Mouse (Mus musculus) c-Kit-negative CD71-positive TER-119-positive erythroid progenitor cells, embryonic 14.5 days (primary cell): ENCODE measurements at regions not wholly inside any gene's neighbourhood (a gene's known extent, or its start where the extent isn't known, plus 50 kb on each side); places are given as distances from the start of the nearest gene placed in this dataset.

Experiments
- DNase-seq: peaks from one replicate; pipeline ENCODE4 v3.0.0-alpha.2; 2013; ENCODE audit warnings: low read depth, low spot score

- no peak for DNase-seq
Measured at GRCm38 (mm10) chr13:47751033-47751432, 510.0 kb upstream of the Id4 start.

DNA sequence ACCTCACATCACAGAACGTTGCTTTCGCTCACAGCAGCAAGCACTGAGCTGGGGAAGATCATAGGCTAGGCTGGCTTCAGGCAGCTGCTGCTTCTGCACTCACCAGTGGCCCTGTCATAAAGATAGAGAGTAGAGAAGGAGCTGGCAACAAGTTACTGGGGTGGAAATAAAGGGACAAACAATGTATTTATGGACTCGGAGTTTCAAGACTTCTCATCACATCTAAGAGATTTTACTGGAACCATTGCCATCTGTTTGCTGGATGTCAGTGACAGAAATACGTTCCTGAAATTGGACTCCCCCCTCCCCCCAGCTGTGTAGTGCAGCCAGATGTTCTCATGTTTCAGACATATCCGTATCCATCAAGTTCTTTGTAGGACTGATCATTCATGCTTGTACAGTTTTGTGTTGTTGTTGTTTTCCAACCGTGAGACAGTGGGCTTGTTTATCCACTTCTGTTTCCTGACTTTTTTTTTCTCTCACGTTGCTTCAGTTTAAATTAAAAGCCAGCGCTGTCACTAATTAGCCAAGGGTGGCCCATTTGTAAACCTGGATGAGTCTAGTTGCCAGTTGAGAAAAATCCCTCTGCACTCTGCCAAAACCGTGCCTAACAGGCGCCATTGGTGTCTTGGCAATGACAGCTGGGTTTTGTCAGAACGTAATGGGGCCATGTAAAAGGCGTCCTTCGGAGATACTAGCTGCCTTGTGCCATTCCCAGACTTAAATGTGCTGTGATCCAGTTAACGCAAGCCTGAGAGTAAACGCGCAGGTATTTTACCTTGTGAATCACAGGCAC lies 496.0 kb upstream of the Id4 start:
- no peak for DNase-seq

DNA sequence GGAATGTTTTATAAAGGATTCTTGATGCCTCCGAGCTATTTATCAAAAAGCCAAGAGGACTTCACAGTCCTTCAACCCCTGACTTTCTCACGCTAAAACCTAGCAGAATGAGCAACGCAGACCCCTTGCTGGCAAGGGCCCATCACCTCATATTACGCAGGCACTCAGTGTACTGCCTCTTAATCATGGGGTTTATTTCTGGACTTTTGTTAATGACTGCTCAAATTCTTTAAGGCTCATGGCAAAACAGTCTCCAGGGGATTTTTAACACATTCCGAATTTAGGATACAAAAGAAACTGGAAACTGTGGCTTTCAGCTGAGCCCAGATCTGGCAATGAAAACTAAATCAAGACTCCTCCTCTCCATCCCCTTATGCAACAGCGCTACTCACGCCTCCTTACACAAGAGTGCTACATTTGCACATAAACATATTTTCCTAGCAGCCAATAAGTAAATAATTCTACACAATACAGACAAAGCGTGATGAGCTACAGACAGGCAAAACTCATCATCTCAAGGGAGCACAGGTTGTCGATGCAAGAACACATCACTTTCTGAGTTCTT lies 492.0 kb upstream of the Id4 start:
- DNase-seq, result no peak

- no peak for DNase-seq
Measured at GRCm38 (mm10) chr13:47777206-47778099, 483.6 kb upstream of the Id4 start.

GRCm38 (mm10) chr13:47778218-47779009 lies 482.6 kb upstream of the Id4 start:
- no peak for DNase-seq

GRCm38 (mm10) chr13:47784406-47784805 lies 476.6 kb upstream of the Id4 start:
- DNase-seq, result no peak

- no peak for DNase-seq
Measured at GRCm38 (mm10) chr13:47797859-47798258, 463.2 kb upstream of the Id4 start.

GRCm38 (mm10) chr13:47811711-47812415 lies 449.2 kb upstream of the Id4 start:
- DNase-seq, result no peak

- no peak for DNase-seq
Measured at GRCm38 (mm10) chr13:47818924-47819564, 442.0 kb upstream of the Id4 start.

GRCm38 (mm10) chr13:47836491-47836890 lies 424.5 kb upstream of the Id4 start:
- DNase-seq, result no peak

GRCm38 (mm10) chr13:47842418-47842817 lies 418.6 kb upstream of the Id4 start:
- no peak for DNase-seq

GRCm38 (mm10) chr13:47843011-47843410 lies 418.0 kb upstream of the Id4 start:
- no peak for DNase-seq

DNA sequence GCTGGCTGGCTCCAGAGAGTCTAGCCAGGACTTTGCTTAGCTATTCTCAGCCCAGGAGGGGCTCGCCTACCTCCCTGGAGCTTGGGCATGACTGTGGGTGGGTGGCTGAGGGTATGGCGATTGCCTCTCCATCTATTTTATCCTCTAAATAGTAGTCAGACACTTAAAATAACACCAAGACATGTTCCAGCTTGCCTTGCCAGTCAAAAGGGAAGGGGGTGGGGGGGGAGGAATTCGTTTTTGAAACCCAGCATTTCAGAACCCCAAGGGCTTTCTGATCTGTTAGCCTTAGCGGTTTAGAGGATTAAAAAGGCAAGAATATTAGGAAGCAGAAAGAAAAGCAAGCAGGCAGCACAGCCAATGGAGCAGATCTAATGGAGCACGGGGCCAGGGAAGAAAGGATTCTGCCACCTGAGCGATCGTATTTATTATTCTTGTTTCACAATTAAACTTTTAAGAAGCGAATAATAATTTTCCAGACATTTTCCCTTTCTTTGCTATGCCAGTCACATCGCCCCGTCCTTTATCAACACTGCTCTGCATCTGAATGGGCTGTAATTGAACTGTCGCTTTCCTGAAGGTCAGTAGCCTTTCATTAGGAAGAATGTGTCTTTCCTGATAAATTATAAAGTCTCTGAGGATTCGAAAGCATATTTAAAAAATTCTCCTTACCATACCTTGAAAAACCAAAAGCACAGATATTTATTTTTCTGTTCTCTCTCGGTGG lies 417.3 kb upstream of the Id4 start:
- no peak for DNase-seq

- no peak for DNase-seq
Measured at GRCm38 (mm10) chr13:47846713-47847112, 414.3 kb upstream of the Id4 start.

GRCm38 (mm10) chr13:47848371-47849188 lies 412.4 kb upstream of the Id4 start:
- no peak for DNase-seq

GRCm38 (mm10) chr13:47855422-47856108 lies 405.5 kb upstream of the Id4 start:
- DNase-seq, result no peak

GRCm38 (mm10) chr13:47858946-47859345 lies 402.1 kb upstream of the Id4 start:
- DNase-seq, result no peak

DNA sequence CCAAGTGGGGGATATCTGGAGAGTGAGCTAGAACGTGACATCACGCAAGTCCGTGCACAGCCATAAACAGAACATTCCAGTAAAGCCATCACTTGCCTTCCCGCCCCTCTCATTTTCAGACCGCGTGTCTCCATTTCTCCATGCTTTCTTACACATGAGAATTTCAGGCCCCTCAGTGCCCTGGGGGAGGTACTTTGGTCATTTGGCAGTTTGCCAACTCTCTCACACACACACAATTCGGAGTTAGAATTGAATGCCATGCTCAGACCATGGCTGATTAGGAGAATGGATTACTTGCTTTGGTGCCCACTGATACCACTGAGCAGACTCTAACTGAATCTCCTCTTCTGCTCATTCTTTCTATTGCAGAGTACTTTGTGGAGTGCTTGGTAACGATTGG lies 400.7 kb upstream of the Id4 start:
- DNase-seq, result no peak
